Mouse (Mus musculus): Measurements from ENCODE around the gene Csnk1e. TPM values are rescaled to one million over a fixed set of nuclear protein-coding genes. Genes with fewer than 3 reads are reported as not detected.

Gene Csnk1e
- polyA plus RNA-seq, 1 experiment from 2014 or later = 275 TPM

DNA sequence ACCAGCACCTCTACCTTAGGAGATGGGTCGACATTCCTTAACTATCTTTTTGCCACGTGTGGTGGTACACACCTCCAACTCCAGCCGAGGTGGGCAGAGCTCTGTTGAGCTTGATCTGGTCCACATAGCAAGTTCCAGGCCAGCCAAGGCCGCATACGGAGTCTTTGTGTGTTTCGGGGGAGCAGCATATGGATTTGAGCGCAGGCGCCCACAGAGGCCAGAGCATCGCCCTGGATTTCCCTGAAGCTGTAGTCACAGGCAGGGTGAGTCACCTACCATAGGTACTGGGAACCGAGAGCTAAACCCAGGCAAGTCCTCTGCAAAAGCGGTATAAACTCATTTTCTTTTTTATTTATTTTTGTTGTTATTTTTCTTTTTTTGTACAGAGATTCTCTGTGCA lies 23.0 kb downstream of the Csnk1e start:
- ATAC-seq (ENCODE audit: low read depth) = no peak
- peaks cover 99% of the 10 kb centered on the region for H3K36me3 ChIP-seq
- H3K4me3 ChIP-seq = no peak overlapping the region
- no peaks in the 10 kb centered on the region for H3K27me3 ChIP-seq
- H3K9me3 ChIP-seq = no peaks in the 10 kb centered on the region
- WGBS = 93% methylated on average over 11 of the region's 11 CpGs
- peaks cover 37% of the 10 kb centered on the region for H3K4me1 ChIP-seq (replicated peaks)
- no peak overlapping the region for H3K9ac ChIP-seq
- no peak overlapping the region for H3K4me2 ChIP-seq
- H3K27ac ChIP-seq (replicated peaks) = peak overlapping the region; percentile 30

DNA sequence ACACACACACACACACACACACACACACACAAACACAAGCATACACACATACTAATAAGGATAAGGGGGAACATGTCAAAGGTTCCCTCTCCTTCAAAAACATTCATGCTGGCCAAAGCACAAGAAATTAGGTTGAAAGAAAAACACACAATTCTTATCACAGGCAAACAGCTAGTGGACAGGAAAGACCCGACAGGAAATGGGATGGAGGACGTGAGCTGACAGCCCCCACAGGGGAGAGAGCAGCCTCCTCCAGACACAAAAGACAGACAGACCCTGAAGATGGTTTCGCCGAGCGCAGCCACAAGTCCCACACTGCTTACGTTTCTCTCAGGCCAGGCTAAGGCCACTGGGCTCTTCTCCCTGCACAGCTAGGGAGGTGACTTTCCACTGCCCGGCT lies 23.4 kb downstream of the Csnk1e start:
- 84% methylated on average over 7 of the region's 7 CpGs for WGBS
- no peak overlapping the region for H3K4me2 ChIP-seq
- ATAC-seq (ENCODE audit: low read depth) = no peak
- H3K9me3 ChIP-seq = no peaks in the 10 kb centered on the region
- 0 out of 2 replicates have a peak overlapping the region, but pooled peaks have one; percentile 30 for H3K27ac ChIP-seq (replicated peaks)
- H3K9ac ChIP-seq = no peak overlapping the region
- no peaks in the 10 kb centered on the region for H3K27me3 ChIP-seq
- peaks cover 33% of the 10 kb centered on the region for H3K4me1 ChIP-seq (replicated peaks)
- no peak overlapping the region for H3K4me3 ChIP-seq
- H3K36me3 ChIP-seq = peaks cover 99% of the 10 kb centered on the region

DNA sequence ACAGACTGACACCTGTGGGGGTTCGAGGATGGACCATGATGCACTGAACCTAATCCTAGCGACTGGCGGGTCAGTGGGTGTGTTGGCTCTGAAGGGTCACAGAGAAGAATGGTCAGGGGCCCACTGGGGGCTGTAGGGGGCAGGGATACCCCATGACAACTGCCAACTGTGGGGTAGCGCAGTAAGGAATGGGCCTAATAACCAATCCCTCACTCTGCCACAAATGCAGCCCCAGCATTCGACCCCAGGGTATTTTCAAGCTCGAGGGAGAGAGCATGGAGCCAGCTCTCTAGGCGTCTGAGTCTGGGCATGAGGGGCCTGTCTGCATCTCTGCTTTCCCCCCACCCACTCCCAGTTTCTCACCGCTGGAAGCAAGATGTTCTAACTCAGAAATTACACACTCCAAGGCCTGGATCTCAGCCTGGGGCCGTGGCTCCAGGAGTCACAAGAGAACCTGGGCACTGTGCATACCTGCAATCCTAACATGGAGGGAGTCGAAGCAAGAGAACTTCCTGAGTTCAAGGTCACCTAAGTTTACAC lies 24.8 kb downstream of the Csnk1e start:
- 81% methylated on average over 10 of the region's 10 CpGs for WGBS
- Histone ChIP-seq H3K9ac (no peak overlapping the region), H3K4me1 (replicated peaks) (peaks cover 19% of the 10 kb centered on the region), H3K4me2 (no peak overlapping the region), H3K4me3 (no peak overlapping the region), H3K9me3 (no peaks in the 10 kb centered on the region), H3K27me3 (no peaks in the 10 kb centered on the region), H3K36me3 (peaks cover 99% of the 10 kb centered on the region), H3K27ac (replicated peaks) (no peak overlapping the region)
- no peak for ATAC-seq (ENCODE audit: low read depth)

DNA sequence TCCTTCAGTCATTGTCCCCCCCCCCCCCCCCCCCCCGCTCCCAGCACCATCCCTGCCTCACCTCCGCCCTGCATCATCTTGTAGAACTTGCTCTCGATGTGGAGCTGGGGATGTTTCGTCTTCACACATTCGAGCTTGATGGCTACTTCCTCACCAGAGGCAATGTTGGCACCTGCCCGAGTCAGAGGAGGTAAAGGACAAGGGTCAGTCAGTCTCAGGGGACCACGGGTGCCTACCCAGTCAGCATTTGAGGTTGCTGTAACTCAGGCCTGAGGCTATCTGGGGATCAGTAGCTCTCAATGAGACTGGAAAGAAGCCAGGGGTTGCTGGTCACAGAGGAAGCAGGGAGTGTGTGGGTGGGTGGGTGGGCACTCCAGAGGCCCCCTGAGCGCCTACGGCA lies 25.4 kb downstream of the Csnk1e start:
- Histone ChIP-seq H3K9me3 (no peaks in the 10 kb centered on the region), H3K27ac (replicated peaks) (no peak overlapping the region), H3K4me3 (no peak overlapping the region), H3K4me2 (no peak overlapping the region), H3K27me3 (no peaks in the 10 kb centered on the region), H3K36me3 (peaks cover 99% of the 10 kb centered on the region), H3K9ac (no peak overlapping the region), H3K4me1 (replicated peaks) (peaks cover 14% of the 10 kb centered on the region)
- no peak for ATAC-seq (ENCODE audit: low read depth)
- WGBS = 92% methylated on average over 8 of the region's 9 CpGs

DNA sequence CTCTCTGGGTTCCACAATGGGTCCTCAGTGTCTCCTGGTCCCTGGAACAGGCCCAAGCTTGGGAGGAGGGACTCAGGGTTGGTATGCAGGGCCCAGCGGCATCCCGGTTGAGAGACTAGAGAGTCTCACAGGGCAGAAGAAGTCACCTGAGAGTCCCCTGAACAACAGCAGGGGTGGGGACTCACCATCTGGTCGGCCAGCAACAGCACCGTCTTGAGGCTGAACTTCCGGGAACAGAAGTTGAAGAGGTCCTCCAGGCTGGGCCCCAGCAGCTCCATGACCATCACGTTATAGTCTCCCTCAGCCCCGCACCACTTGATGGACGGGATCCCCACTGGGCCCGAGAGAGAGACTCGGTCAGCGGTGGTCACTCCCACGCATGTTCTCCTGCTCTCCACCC lies 25.8 kb downstream of the Csnk1e start:
- no peak overlapping the region for H3K4me3 ChIP-seq
- H3K4me2 ChIP-seq = no peak overlapping the region
- no peak overlapping the region for H3K9ac ChIP-seq
- no peak for ATAC-seq (ENCODE audit: low read depth)
- 84% methylated on average over 12 of the region's 12 CpGs for WGBS
- peaks cover 99% of the 10 kb centered on the region for H3K36me3 ChIP-seq
- peaks cover 13% of the 10 kb centered on the region; the same call in 1 of the 2 replicates for H3K4me1 ChIP-seq (replicated peaks)
- no peak overlapping the region for H3K27ac ChIP-seq (replicated peaks)
- H3K9me3 ChIP-seq = no peaks in the 10 kb centered on the region
- no peaks in the 10 kb centered on the region for H3K27me3 ChIP-seq

DNA sequence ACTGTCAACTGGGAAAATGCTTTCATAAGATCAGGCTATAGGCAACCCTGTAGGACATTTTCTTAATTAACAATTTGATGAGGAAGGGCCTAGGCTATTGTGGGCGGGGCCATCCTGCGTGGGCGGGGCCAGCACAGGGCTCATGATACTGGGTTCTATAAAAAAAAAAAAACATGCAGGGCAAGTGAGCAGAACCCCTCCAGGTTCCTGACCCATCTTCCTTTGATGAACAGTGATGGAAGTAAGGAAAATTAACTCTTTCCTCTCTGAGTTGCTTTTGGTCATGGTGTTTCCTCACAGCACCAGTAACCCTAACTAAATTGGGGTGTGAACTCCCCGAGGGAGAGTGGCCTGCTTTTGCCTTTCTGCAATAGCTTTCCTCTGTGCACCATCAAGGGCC lies 26.8 kb downstream of the Csnk1e start:
- H3K27ac ChIP-seq (replicated peaks) = no peak overlapping the region
- ATAC-seq (ENCODE audit: low read depth) = no peak
- no peak overlapping the region for H3K9ac ChIP-seq
- H3K4me3 ChIP-seq = no peak overlapping the region
- H3K4me2 ChIP-seq = no peak overlapping the region
- 85% methylated on average over 4 of the region's 4 CpGs for WGBS
- peaks cover 99% of the 10 kb centered on the region for H3K36me3 ChIP-seq
- no peaks in the 10 kb centered on the region for H3K27me3 ChIP-seq
- peaks cover 13% of the 10 kb centered on the region; the same call in 1 of the 2 replicates for H3K4me1 ChIP-seq (replicated peaks)
- H3K9me3 ChIP-seq = no peaks in the 10 kb centered on the region

DNA sequence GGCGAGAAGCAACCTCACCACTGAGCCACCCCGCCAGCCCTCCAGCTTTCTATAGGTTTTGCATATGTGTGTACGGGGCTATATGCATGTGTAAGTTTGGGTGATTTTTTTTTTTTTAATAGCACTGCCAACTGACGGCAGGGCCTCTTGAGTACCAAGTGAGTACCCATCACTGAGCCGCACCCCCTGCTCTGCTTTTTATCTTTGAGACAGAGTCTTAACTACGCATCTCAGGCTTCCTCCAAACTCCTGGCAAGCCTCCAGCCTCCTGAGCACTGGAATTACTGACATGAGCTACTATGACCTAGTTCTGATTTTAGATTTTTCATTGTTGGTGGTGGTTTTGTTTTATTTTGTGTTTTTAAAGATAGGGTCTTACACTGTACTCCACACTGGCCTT lies 27.9 kb downstream of the Csnk1e start:
- WGBS = 91% methylated on average over 6 of the region's 6 CpGs
- Histone ChIP-seq H3K9me3 (no peaks in the 10 kb centered on the region), H3K27ac (replicated peaks) (no peak overlapping the region), H3K9ac (no peak overlapping the region), H3K36me3 (peaks cover 99% of the 10 kb centered on the region), H3K27me3 (no peaks in the 10 kb centered on the region), H3K4me1 (replicated peaks) (peaks cover 9% of the 10 kb centered on the region; the same call in 1 of the 2 replicates), H3K4me2 (no peak overlapping the region), H3K4me3 (no peak overlapping the region)
- ATAC-seq (ENCODE audit: low read depth) = no peak

DNA sequence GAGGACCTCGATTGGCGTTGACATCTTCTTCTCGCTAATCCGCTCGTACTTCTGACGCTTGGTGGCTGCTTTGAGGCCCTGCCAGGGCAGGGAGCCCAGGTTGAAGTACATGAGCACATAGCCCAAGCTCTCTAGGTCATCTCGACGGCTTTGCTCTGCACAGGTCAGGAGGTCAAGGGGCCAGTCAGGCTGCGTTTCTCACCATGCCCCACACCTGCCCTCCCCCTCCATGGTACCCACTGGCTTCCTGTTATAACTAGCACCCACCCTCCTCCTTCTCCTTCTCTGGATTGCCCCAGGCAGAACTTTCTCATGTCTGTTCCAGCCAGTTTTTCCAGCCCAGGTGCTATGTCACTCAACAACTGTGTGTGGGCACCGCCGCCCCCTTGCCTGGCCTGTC lies 29.9 kb downstream of the Csnk1e start:
- H3K9me3 ChIP-seq = no peaks in the 10 kb centered on the region
- peaks cover 9% of the 10 kb centered on the region; the same call in 1 of the 2 replicates for H3K4me1 ChIP-seq (replicated peaks)
- H3K36me3 ChIP-seq = peaks cover 99% of the 10 kb centered on the region
- 91% methylated on average over 11 of the region's 11 CpGs for WGBS
- no peaks in the 10 kb centered on the region for H3K27me3 ChIP-seq
- H3K27ac ChIP-seq (replicated peaks) = no peak overlapping the region
- no peak for ATAC-seq (ENCODE audit: low read depth)
- no peak overlapping the region for H3K4me3 ChIP-seq
- no peak overlapping the region for H3K4me2 ChIP-seq
- no peak overlapping the region for H3K9ac ChIP-seq

DNA sequence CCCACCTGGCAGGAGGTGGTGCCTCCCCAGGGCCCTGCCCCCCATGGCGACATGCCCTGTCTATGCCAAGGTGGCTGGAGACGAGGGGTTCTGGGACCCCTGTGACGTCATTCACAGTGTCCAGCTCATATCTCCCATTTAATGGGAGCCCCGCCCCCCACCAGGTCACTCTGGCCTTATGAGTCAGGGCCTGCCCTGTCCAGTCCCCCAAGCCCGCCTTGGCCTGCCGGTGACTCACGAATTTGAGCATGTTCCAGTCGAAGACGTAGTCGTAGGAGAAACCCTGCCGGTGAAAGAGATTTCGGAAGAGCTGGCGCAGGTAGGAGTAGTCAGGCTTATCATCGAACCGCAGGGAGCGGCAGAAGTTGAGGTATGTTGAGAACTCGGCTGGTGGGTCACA lies 30.8 kb downstream of the Csnk1e start:
- H3K9ac ChIP-seq = no peak overlapping the region
- H3K4me2 ChIP-seq = no peak overlapping the region
- H3K4me1 ChIP-seq (replicated peaks) = peaks cover 8% of the 10 kb centered on the region; the same call in 1 of the 2 replicates
- H3K9me3 ChIP-seq = no peaks in the 10 kb centered on the region
- no peak overlapping the region for H3K4me3 ChIP-seq
- H3K27me3 ChIP-seq = no peaks in the 10 kb centered on the region
- peaks cover 100% of the 10 kb centered on the region for H3K36me3 ChIP-seq
- 94% methylated on average over 17 of the region's 17 CpGs for WGBS
- no peak overlapping the region for H3K27ac ChIP-seq (replicated peaks)
- ATAC-seq (ENCODE audit: low read depth) = no peak

DNA sequence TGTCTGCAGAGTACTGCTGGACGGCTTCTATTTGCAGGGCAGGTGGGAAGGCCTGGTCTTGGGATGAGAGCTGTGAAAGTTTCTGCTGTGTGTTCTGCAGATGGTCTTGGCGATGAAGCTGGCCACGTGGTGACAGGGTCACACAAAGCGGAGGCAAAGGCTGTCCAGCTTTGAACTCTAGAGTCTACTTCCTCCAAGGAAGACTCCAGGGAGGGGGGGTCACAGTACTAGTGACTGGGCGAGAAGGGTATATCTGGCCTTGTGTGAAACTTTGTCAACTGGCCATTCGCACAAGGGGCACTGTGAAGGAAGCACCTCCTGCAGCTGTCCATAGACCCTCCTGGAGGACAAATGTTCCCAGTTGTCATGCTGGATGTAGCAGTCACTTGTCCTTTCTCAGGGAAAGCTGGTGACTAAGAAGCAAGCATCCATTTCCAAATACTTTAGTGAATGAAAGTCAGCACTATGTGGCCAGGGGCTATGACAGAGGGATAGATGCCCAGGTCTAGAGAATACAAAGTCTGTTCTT lies 32.6 kb downstream of the Csnk1e start:
- Histone ChIP-seq H3K9ac (no peak overlapping the region), H3K27ac (replicated peaks) (no peak overlapping the region), H3K4me3 (no peak overlapping the region), H3K9me3 (no peaks in the 10 kb centered on the region), H3K4me2 (no peak overlapping the region), H3K27me3 (no peaks in the 10 kb centered on the region), H3K4me1 (replicated peaks) (no peaks in the 10 kb centered on the region), H3K36me3 (peaks cover 99% of the 10 kb centered on the region)
- WGBS = 90% methylated on average over 6 of the region's 6 CpGs
- ATAC-seq (ENCODE audit: low read depth) = no peak

DNA sequence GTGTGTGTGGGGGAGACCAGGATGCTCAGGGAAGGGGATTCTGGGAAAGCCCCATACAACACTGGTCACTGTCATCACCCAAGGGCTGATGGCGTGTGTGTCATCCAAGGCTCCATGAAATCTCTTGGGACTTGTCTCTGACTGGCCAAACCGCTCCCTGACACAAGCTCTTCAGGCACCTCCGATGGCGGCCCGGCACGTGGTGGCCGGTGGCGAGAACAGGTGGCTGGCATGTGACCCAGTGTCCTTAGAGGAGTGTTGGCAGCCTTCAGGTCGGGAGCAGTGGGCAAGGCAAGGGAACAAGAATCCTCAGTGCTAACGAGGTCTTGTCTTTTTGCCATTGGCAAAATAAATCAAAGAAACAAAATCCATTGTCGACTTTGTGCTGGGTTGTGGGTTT lies 36.7 kb downstream of the Csnk1e start:
- Histone ChIP-seq H3K9ac (no peak overlapping the region), H3K4me1 (replicated peaks) (no peaks in the 10 kb centered on the region), H3K36me3 (peaks cover 75% of the 10 kb centered on the region), H3K4me2 (no peak overlapping the region), H3K27me3 (no peaks in the 10 kb centered on the region), H3K4me3 (no peak overlapping the region), H3K27ac (replicated peaks) (no peak overlapping the region), H3K9me3 (no peaks in the 10 kb centered on the region)
- ATAC-seq (ENCODE audit: low read depth) = no peak
- 91% methylated on average over 11 of the region's 11 CpGs for WGBS

DNA sequence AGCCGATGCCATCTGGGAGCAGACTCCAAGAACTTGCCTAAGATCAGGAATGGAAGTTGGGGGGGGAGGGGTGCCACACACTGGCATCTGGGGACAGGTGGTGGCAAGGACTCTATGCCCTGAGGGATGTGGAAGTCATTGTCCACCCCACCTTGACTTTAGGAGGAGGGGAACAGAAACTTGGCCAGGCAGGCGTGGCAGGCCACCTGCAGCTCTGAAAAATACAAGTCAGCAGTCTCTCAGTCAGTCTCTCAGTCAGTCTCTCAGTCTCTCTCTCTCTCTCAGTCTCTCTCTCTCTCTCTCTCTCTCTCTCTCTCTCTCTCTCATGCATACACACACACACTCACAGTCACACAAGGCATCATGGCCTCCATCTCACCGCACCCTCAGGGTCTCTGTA lies 37.1 kb downstream of the Csnk1e start:
- Histone ChIP-seq H3K4me3 (no peak overlapping the region), H3K4me2 (no peak overlapping the region), H3K27ac (replicated peaks) (no peak overlapping the region), H3K9ac (no peak overlapping the region), H3K9me3 (no peaks in the 10 kb centered on the region), H3K27me3 (no peaks in the 10 kb centered on the region), H3K4me1 (replicated peaks) (no peaks in the 10 kb centered on the region), H3K36me3 (peaks cover 71% of the 10 kb centered on the region)
- 96% methylated on average over 3 of the region's 3 CpGs for WGBS
- ATAC-seq (ENCODE audit: low read depth) = no peak

DNA sequence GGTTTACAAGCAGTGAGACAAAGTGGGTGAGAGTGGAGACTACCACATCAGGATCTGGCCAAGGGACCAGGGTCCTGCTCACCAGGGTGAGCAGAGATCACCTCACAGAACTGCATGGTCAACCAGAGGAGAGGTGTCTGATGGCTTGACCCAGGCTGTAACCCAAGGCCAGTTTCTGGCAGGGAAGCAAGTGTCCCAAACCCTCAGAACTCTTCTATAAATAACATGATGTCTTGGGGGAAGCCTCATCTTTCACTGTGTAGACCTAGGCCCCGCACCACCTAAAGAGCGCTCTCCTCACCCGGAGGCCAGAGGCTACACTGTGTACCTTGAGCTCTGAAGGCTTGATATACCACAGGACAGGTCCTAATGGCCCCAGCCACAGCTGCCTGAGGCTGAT lies 38.0 kb downstream of the Csnk1e start:
- Histone ChIP-seq H3K9me3 (no peaks in the 10 kb centered on the region), H3K9ac (no peak overlapping the region), H3K4me3 (no peak overlapping the region), H3K27me3 (no peaks in the 10 kb centered on the region), H3K4me1 (replicated peaks) (no peaks in the 10 kb centered on the region), H3K27ac (replicated peaks) (no peak overlapping the region), H3K4me2 (no peak overlapping the region), H3K36me3 (peaks cover 62% of the 10 kb centered on the region)
- 93% methylated on average over 3 of the region's 3 CpGs for WGBS
- no peak for ATAC-seq (ENCODE audit: low read depth)
